Mouse (Mus musculus) C2C12 (cell line): ENCODE data around the gene Myl4.

Experiments used
- CTCF ChIP-seq: IDR thresholded peaks from one replicate; pipeline ENCODE4 v1.5.1; 2011; ENCODE audit not compliant: control insufficient read depth, insufficient read depth, insufficient read length
- USF1 ChIP-seq: IDR thresholded peaks from one replicate; pipeline ENCODE4 v1.6.1; 2011; ENCODE audit warnings: low read depth, mild to moderate bottlenecking, control low read depth, moderate library complexity

DNA sequence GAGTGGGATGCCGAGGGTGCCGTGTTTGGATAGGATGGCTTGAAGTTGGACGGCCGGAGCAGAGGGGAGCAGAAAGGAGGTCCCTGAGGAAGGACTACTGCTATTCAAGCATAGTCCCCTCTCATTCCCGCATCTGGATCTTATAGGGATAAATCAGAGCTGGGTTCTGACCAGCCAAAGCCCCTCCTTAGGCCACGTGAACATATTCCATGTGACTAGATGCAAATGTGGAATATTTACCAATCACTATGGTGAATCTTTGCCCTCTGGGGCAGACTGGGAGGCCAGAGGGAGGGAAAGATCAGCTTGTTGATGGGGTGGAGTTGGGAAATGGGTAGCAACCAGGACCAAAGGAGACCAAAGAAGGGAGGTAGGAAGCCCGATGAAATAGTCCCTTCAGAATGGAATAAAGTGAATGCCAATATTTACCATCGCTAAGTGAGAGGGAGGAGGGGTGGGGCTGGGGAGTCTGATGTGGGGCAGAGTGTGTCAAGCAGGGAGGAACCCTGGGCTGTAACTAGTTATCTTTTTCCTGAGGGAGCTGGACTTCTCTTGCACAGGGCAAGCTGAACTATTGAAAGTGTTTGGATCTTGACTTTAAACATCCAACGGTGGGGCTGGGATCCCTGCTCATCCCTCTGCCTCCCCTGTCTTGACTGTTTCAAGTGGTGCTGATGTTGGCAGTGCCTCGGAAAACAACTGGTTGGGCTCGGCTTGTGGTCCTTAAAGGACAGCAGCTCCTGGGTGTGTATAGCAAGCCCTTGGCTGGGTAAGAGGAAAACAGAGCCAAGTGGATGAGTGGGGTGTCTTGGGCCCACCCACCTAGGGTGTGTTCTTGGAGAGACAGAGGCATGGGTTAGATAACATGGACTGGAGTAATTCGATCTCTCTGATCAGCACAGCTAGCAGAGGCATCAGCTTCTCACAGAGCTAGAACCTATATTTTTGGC, 75.3 kb downstream of the Myl4 start:
- TF ChIP-seq CTCF = no peak
- peak; percentile 37 for TF ChIP-seq USF1
